Comparison of ENCODE assay signal across 13 mouse cellular contexts in genomic region chr2:102040456-102040855, GRCm38 (mm10).
"Had no signal": no experiment of that assay in that cellular context is flagged by ENCODE, and none has a peak within 500 bp of the region (broad histone marks: within the 10 kb centered on the region; RNA-seq: fewer than 3 reads in every experiment).

No protein-coding gene starts in this region.

- H3K9me3 ChIP-seq: intestine, embryonic 15.5 days; limb, embryonic 10.5 days; liver, embryonic 15.5 days; stomach, embryonic 15.5 days had no signal

- H3K36me3 ChIP-seq: intestine, embryonic 15.5 days; limb, embryonic 10.5 days; liver, embryonic 15.5 days; stomach, embryonic 15.5 days had no signal

- DNase-seq: kidney, adult 18-20 months; kidney, postnatal 10 days; kidney, postnatal 4 days; lung, adult 2 months; lung, postnatal 36 days had no signal

- H3K4me3 ChIP-seq: intestine, embryonic 15.5 days; left cerebral cortex, adult 2 months; limb, embryonic 10.5 days; liver, embryonic 15.5 days; stomach, embryonic 15.5 days had no signal

- ATAC-seq: intestine, embryonic 15.5 days; lung, postnatal 0 days; midbrain, embryonic 16.5 days had no signal

- H3K27ac ChIP-seq: intestine, embryonic 15.5 days; limb, embryonic 10.5 days; liver, embryonic 15.5 days; stomach, embryonic 15.5 days had no signal

- H3K4me2 ChIP-seq: intestine, embryonic 15.5 days; liver, embryonic 11.5 days; liver, embryonic 15.5 days; stomach, embryonic 15.5 days had no signal

- H3K27me3 ChIP-seq: intestine, embryonic 15.5 days; liver, embryonic 15.5 days; stomach, embryonic 15.5 days had no signal

- H3K9ac ChIP-seq: intestine, embryonic 15.5 days; liver, embryonic 15.5 days; stomach, embryonic 15.5 days had no signal
